Mouse (Mus musculus) midbrain, postnatal 0 days (tissue): ENCODE measurements around the gene Fam124b. TPM values are rescaled to one million over a fixed set of nuclear protein-coding genes. Genes with fewer than 3 reads are reported as not detected.

Source experiments
- ATAC-seq: fragments of 200-750 bp; cut with Nextera tagmentation; 2 replicates; pipeline ENCODE4 v1.8.0; 2017; ENCODE audit warnings: moderate number of reproducible peaks, mild to moderate bottlenecking, moderate TSS enrichment, moderate library complexity; ENCODE audit not compliant: low FRiP score
- DNase-seq: peaks from one replicate; pipeline ENCODE4 v3.0.0-alpha.2; 2015; ENCODE audit warnings: low spot score
- H3K27ac ChIP-seq: fragments of 300-500 bp; sonication (generic); 2 replicates; pipeline ENCODE4 v1.5.1; 2014; ENCODE audit warnings: low read depth, mild to moderate bottlenecking, low read length, mixed read lengths
- H3K27me3 ChIP-seq: fragments of 300-500 bp; sonication (generic); 2 replicates; pipeline ENCODE4 v1.6.1; 2014; ENCODE audit warnings: low read length, control low read depth, mixed read lengths; ENCODE audit not compliant: insufficient read depth
- H3K36me3 ChIP-seq: fragments of 300-500 bp; sonication (generic); 2 replicates; pipeline ENCODE4 v1.6.1; 2014; ENCODE audit warnings: low read length, control low read depth, mixed read lengths; ENCODE audit not compliant: insufficient read depth
- H3K4me1 ChIP-seq: fragments of 300-500 bp; sonication (generic); 2 replicates; pipeline ENCODE4 v1.6.1; 2014; ENCODE audit warnings: mild to moderate bottlenecking, control low read depth, antibody characterized with exemption, low read length, mixed read lengths; ENCODE audit not compliant: insufficient read depth
- H3K4me2 ChIP-seq: fragments of 300-500 bp; sonication (generic); 2 replicates; pipeline ENCODE4 v1.6.1; 2014; ENCODE audit warnings: low read depth, mild to moderate bottlenecking, low read length, mixed read lengths; ENCODE audit not compliant: poor library complexity, severe bottlenecking
- H3K4me3 ChIP-seq: fragments of 300-500 bp; sonication (generic); 2 replicates; pipeline ENCODE4 v1.5.1; 2014; ENCODE audit warnings: low read depth, mild to moderate bottlenecking, low read length, moderate library complexity
- H3K9ac ChIP-seq: fragments of 300-500 bp; sonication (generic); replicated peaks from 2 replicates; pipeline ENCODE4 v1.6.1; 2014; ENCODE audit warnings: mild to moderate bottlenecking, low read length, moderate library complexity, mixed read lengths; ENCODE audit not compliant: poor library complexity, severe bottlenecking
- H3K9me3 ChIP-seq: fragments of 300-500 bp; sonication (generic); 2 replicates; pipeline ENCODE4 v1.6.1; 2016; ENCODE audit warnings: low read length, control low read depth
- CTCF ChIP-seq: IDR thresholded peaks from 2 replicates; pipeline ENCODE4 v1.5.1; 2016; ENCODE audit warnings: antibody characterized with exemption, mild to moderate bottlenecking
- WGBS: fragments of 180-500 bp; shearing (Covaris S2); extraction: QIAGEN DNeasy Blood & Tissue Kit; methylation state at CpG from one replicate; pipeline ENCODE4 v1.1.7; 2014; 5-methylcytosine and 5-hydroxymethylcytosine counted together
- polyA plus RNA-seq: library from polyadenylated mRNA; unstranded; fragments of >200 nt; fragmentation: Nextera tagmentation; extraction: Ambion mirVana; gene quantifications from 2 replicates; pipeline ENCODE4 v1.2.1, GENCODE M21; 2015
- total RNA-seq: library from RNA; depleted of rRNA; stranded (reverse); fragments of >200 nt; gene quantifications from 2 replicates; pipeline ENCODE4 v1.2.3, GENCODE M21; 2014

The Fam124b gene
- total and polyA plus RNA-seq, 2 experiments from 2014 or later = 0.42 to 1.0 TPM

GRCm38 (mm10) chr1:80241579-80241978, 23.3 kb upstream of the Fam124b start:
- WGBS = 91% methylated on average over 6 of the region's 6 CpGs
- DNase-seq = no peak
- no peak overlapping the region for H3K4me3 ChIP-seq
- H3K9ac ChIP-seq = no peak overlapping the region
- no peaks in the 10 kb centered on the region for H3K27me3 ChIP-seq
- no peak for ATAC-seq
- H3K4me1 ChIP-seq = no peaks in the 10 kb centered on the region
- no peaks in the 10 kb centered on the region for H3K36me3 ChIP-seq
- H3K27ac ChIP-seq = no peak overlapping the region
- no peaks in the 10 kb centered on the region for H3K9me3 ChIP-seq
- TF ChIP-seq CTCF = no peak
- H3K4me2 ChIP-seq = no peak overlapping the region

GRCm38 (mm10) chr1:80240017-80240660, 21.9 kb upstream of the Fam124b start:
- Histone ChIP-seq H3K9ac (no peak overlapping the region), H3K9me3 (no peaks in the 10 kb centered on the region), H3K4me2 (no peak overlapping the region), H3K27me3 (no peaks in the 10 kb centered on the region), H3K4me3 (no peak overlapping the region), H3K36me3 (no peaks in the 10 kb centered on the region), H3K4me1 (no peaks in the 10 kb centered on the region), H3K27ac (no peak overlapping the region)
- no peak for TF ChIP-seq CTCF
- ATAC-seq (no peak), DNase-seq (no peak)
- 17% methylated on average over 12 of the region's 12 CpGs for WGBS

GRCm38 (mm10) chr1:80239481-80239880, 21.2 kb upstream of the Fam124b start:
- TF ChIP-seq CTCF = no peak
- Histone ChIP-seq H3K4me3 (no peak overlapping the region), H3K27ac (no peak overlapping the region), H3K4me2 (no peak overlapping the region), H3K9ac (no peak overlapping the region), H3K4me1 (no peaks in the 10 kb centered on the region), H3K27me3 (no peaks in the 10 kb centered on the region), H3K36me3 (no peaks in the 10 kb centered on the region), H3K9me3 (no peaks in the 10 kb centered on the region)
- WGBS = 71% methylated on average over 11 of the region's 11 CpGs
- ATAC-seq (no peak), DNase-seq (no peak)

GRCm38 (mm10) chr1:80236951-80237702, 18.9 kb upstream of the Fam124b start:
- TF ChIP-seq CTCF = no peak
- no peak for ATAC-seq
- H3K27me3 ChIP-seq = no peaks in the 10 kb centered on the region
- DNase-seq = no peak
- no peaks in the 10 kb centered on the region for H3K9me3 ChIP-seq
- H3K27ac ChIP-seq = no peak overlapping the region
- H3K4me3 ChIP-seq = no peak overlapping the region
- H3K36me3 ChIP-seq = no peaks in the 10 kb centered on the region
- no peak overlapping the region for H3K4me2 ChIP-seq
- 41% methylated on average over 11 of the region's 11 CpGs for WGBS
- no peaks in the 10 kb centered on the region for H3K4me1 ChIP-seq
- no peak overlapping the region for H3K9ac ChIP-seq

GRCm38 (mm10) chr1:80236126-80236525, 17.9 kb upstream of the Fam124b start:
- no peak overlapping the region for H3K9ac ChIP-seq
- no peak overlapping the region for H3K4me3 ChIP-seq
- ATAC-seq (no peak), DNase-seq (no peak)
- H3K36me3 ChIP-seq = no peaks in the 10 kb centered on the region
- no peaks in the 10 kb centered on the region for H3K9me3 ChIP-seq
- no peak for TF ChIP-seq CTCF
- H3K4me1 ChIP-seq = no peaks in the 10 kb centered on the region
- WGBS = 14% methylated on average over 1 of the region's 1 CpGs
- H3K4me2 ChIP-seq = no peak overlapping the region
- no peak overlapping the region for H3K27ac ChIP-seq
- H3K27me3 ChIP-seq = no peaks in the 10 kb centered on the region

- peak; percentile 32 for TF ChIP-seq CTCF
- no peak for DNase-seq
- no peak for ATAC-seq
- Histone ChIP-seq H3K9ac (no peak overlapping the region), H3K4me2 (no peak overlapping the region), H3K4me3 (no peak overlapping the region), H3K27ac (no peak overlapping the region), H3K4me1 (no peaks in the 10 kb centered on the region), H3K9me3 (no peaks in the 10 kb centered on the region), H3K27me3 (no peaks in the 10 kb centered on the region), H3K36me3 (no peaks in the 10 kb centered on the region)
- 66% methylated on average over 1 of the region's 1 CpGs for WGBS
Observed at GRCm38 (mm10) chr1:80230612-80231011, 12.3 kb upstream of the Fam124b start.
